ENCODE assay signal across 12 mouse cellular contexts in the genomic region with DNA sequence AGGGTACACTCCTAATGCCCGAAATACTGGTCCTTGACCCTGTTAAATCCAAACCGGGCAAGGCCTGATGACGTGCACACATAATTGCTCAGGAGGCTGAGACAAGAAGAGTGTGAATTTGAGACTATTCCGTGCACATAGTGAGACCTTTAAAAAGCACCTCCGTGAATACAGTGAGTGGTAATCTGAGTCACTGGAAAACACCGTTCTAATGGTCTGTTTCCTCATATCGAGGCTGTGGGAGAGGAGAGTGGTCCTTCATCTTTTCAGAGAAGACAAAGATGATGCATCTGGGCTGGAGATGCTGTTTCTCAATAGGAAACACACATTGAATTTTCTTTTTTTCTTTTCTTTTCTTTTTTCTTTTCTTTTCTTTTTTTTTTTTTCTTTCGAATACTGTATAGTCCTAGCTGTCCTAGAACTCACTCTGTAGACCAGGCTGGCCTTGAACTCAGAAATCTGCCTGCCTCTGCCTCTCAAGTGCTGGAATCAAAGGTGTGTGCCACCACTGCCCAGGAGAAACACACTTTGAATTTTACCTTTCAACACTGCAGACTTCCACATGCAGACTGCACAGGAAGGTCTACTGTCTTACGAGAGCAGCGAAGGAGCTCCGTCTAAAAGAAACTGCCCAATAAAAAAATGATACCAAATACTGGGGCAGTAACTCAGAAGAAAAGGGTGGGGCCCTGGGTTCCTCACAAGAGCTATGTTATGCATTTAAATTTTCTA. TPM values are rescaled to one million over a fixed set of nuclear protein-coding genes. Genes with fewer than 3 reads are reported as not detected.
A peak's percentile ranks its signal among the peaks of the same experiment; 100 is the strongest.
DNase-seq lines count a peak whose midpoint lies in the region; ATAC-seq and TF ChIP-seq lines count a peak whose summit lies in the region.
"Had no signal": no experiment of that assay in that cellular context is flagged by ENCODE, and none has a peak within 500 bp of the region (broad histone marks: within the 10 kb centered on the region; RNA-seq: fewer than 3 reads in every experiment).

No protein-coding gene starts in this region.

- no peaks in the 10 kb centered on the region for H3K36me3 ChIP-seq in testis, adult 2 months (ENCODE audit: control insufficient read depth, insufficient read depth, low read length)
- peaks cover 3% of the 10 kb centered on the region; the same call in 1 of the 2 replicates for H3K36me3 ChIP-seq in hindbrain, embryonic 10.5 days
- H3K36me3 ChIP-seq in midbrain, embryonic 13.5 days, result no peaks in the 10 kb centered on the region
- H3K36me3 ChIP-seq: heart, embryonic 10.5 days had no signal

- H3K9me3 ChIP-seq in hindbrain, embryonic 10.5 days, result no peaks in the 10 kb centered on the region
- H3K9me3 ChIP-seq in midbrain, embryonic 13.5 days, result no peaks in the 10 kb centered on the region
- H3K9me3 ChIP-seq: heart, embryonic 10.5 days had no signal

- TF ChIP-seq CTCF in testis, adult 2 months (IDR thresholded peaks at IDR 0.05; ENCODE audit: control insufficient read depth, insufficient read depth, insufficient replicate concordance, low read depth, low read length), result no peak

- H3K4me1 ChIP-seq in testis, adult 2 months (ENCODE audit: control insufficient read depth, insufficient read depth, low read length), result peaks cover 15% of the 10 kb centered on the region
- peaks cover 67% of the 10 kb centered on the region for H3K4me1 ChIP-seq in hindbrain, embryonic 10.5 days (replicated peaks)
- H3K4me1 ChIP-seq in midbrain, embryonic 13.5 days (replicated peaks), result peaks cover 42% of the 10 kb centered on the region

- no peak for DNase-seq in testis, postnatal 10 days (ENCODE audit: low spot score)
- no peak for DNase-seq in hindbrain, embryonic 10.5 days (ENCODE audit: low spot score)
- DNase-seq in right cerebral cortex, adult 2 months (ENCODE audit: low spot score in 2 of 2), result no peak
- DNase-seq in adrenal gland, postnatal 14 days, result no peak
- DNase-seq: adrenal gland, adult 8-10 months; cerebellum, adult 8-10 months; kidney, postnatal 25 days; lung, adult 2 months had no signal

- H3K9ac ChIP-seq in midbrain, embryonic 13.5 days (replicated peaks), result no peak overlapping the region

- 61% methylated on average over 11 of the region's 11 CpGs for WGBS in hindbrain, embryonic 10.5 days
- 62% methylated on average over 11 of the region's 11 CpGs for WGBS in midbrain, embryonic 13.5 days

- ATAC-seq in midbrain, embryonic 13.5 days, result no peak
- no peak for ATAC-seq in activated CD4-positive, CD25-positive, alpha-beta regulatory T cell, adult 4 months

- H3K4me2 ChIP-seq in midbrain, embryonic 13.5 days (replicated peaks), result peak overlapping the region; percentile 95

- H3K27ac ChIP-seq in testis, adult 2 months (ENCODE audit: control insufficient read depth, insufficient read depth, low read depth, low read length), result peak overlapping the region; percentile 45
- peak overlapping the region; percentile 94 for H3K27ac ChIP-seq in hindbrain, embryonic 10.5 days
- peak overlapping the region; percentile 93 for H3K27ac ChIP-seq in midbrain, embryonic 13.5 days

- H3K4me3 ChIP-seq in testis, adult 2 months (ENCODE audit: control insufficient read depth, low read depth, low read length), result no peak overlapping the region
- peak overlapping the region; percentile 75; the same call in 1 of the 2 replicates for H3K4me3 ChIP-seq in hindbrain, embryonic 10.5 days
- H3K4me3 ChIP-seq in midbrain, embryonic 13.5 days (replicated peaks), result 0 out of 2 replicates have a peak overlapping the region, but pooled peaks have one; percentile 69

- H3K27me3 ChIP-seq in testis, adult 2 months (ENCODE audit: control insufficient read depth, insufficient read depth, low read length), result no peaks in the 10 kb centered on the region; the same call in 1 of the 2 replicates
- H3K27me3 ChIP-seq in hindbrain, embryonic 10.5 days (ENCODE audit: insufficient read depth, poor library complexity, severe bottlenecking), result peaks cover 22% of the 10 kb centered on the region
- H3K27me3 ChIP-seq in midbrain, embryonic 13.5 days, result no peaks in the 10 kb centered on the region

- no peak for TF ChIP-seq POLR2A in testis, adult 2 months (IDR thresholded peaks at IDR 0.05; ENCODE audit: control insufficient read depth, low read depth, low read length)

RNA-seq across cellular contexts. Expression of a gene that starts 1.5 kb away (rescaled TPM):
- polyA plus RNA-seq in testis, adult 2 months (2012; rRNA removed), result 5.8 and 9.1 TPM in 2 replicates
- polyA plus RNA-seq in hindbrain, embryonic 10.5 days (2016; fragmentation: Nextera tagmentation; extraction: Ambion mirVana), result 28.6 and 33.5 TPM in 2 replicates
- polyA plus RNA-seq in midbrain, embryonic 13.5 days (2015; fragmentation: Nextera tagmentation; extraction: Ambion mirVana), result 28.0 and 29.6 TPM in 2 replicates
- 10 to 100 TPM; 59.8 to 83.1 TPM for polyA plus RNA-seq in activated CD4-positive, CD25-positive, alpha-beta regulatory T cell, adult 4 months (2017; shearing (Covaris generic))
- 9.4 and 22.2 TPM in 2 replicates for total RNA-seq in adrenal gland, postnatal 14 days (2021)
